Mouse (Mus musculus): ENCODE results near the gene Trex1. TPM values are rescaled to one million over a fixed set of nuclear protein-coding genes. Genes with fewer than 3 reads are reported as not detected.

The Trex1 gene
- polyA plus RNA-seq, 1 experiment: 228 TPM

GRCm38 (mm10) chr9:109091802-109092201 is 32.3 kb upstream of the Trex1 start:
- Histone ChIP-seq H3K27me3 (ENCODE audit: control insufficient read depth, insufficient read depth, low read length) (no peaks in the 10 kb centered on the region), H3K27ac (ENCODE audit: control insufficient read depth, insufficient read depth, low read length) (no peak overlapping the region), H3K36me3 (ENCODE audit: control insufficient read depth, insufficient read depth, low read length) (no peaks in the 10 kb centered on the region), H3K4me1 (replicated peaks; ENCODE audit: control insufficient read depth, insufficient read depth, low read length) (peaks cover 17% of the 10 kb centered on the region), H3K4me3 (ENCODE audit: control insufficient read depth, insufficient read depth, low read length) (no peak overlapping the region)
- WGBS: 96% methylated on average over 8 of the region's 8 CpGs
- no peak for DNase-seq
- TF ChIP-seq CTCF (IDR thresholded peaks at IDR 0.05; ENCODE audit: borderline replicate concordance, control insufficient read depth, extremely low read depth, insufficient read depth, low read length, poor library complexity) (no peak), POLR2A (IDR thresholded peaks at IDR 0.05; ENCODE audit: control insufficient read depth, extremely low read depth, insufficient read depth, low read length, poor library complexity) (no peak)

DNA sequence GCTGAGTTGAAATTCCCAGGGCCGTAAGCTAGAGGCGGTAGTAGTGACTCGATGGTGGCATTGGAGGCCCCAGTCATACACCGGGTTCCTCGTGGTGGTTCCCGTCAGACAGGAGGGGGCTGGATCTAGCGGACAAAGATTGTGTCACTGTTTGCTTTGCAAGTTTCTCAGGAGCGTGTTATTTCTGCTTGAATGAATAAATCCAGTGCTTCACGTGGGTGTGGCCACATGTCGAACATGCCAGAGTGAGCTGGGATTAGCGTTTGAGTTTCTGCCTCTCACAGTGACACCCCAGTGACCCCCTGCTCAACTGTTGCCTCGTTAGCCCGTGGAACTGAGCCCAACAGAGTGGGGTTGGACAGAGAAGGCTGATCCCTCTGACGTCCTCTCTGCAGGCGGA is 30.9 kb upstream of the Trex1 start:
- TF ChIP-seq POLR2A (IDR thresholded peaks at IDR 0.05; ENCODE audit: control insufficient read depth, extremely low read depth, insufficient read depth, low read length, poor library complexity): no peak
- no peak for TF ChIP-seq CTCF (IDR thresholded peaks at IDR 0.05; ENCODE audit: borderline replicate concordance, control insufficient read depth, extremely low read depth, insufficient read depth, low read length, poor library complexity)
- DNase-seq: no peak
- Histone ChIP-seq H3K4me3 (ENCODE audit: control insufficient read depth, insufficient read depth, low read length) (no peak overlapping the region), H3K36me3 (ENCODE audit: control insufficient read depth, insufficient read depth, low read length) (no peaks in the 10 kb centered on the region), H3K4me1 (replicated peaks; ENCODE audit: control insufficient read depth, insufficient read depth, low read length) (peaks cover 9% of the 10 kb centered on the region), H3K27me3 (ENCODE audit: control insufficient read depth, insufficient read depth, low read length) (no peaks in the 10 kb centered on the region), H3K27ac (ENCODE audit: control insufficient read depth, insufficient read depth, low read length) (no peak overlapping the region)
- 93% methylated on average over 15 of the region's 15 CpGs for WGBS

DNA sequence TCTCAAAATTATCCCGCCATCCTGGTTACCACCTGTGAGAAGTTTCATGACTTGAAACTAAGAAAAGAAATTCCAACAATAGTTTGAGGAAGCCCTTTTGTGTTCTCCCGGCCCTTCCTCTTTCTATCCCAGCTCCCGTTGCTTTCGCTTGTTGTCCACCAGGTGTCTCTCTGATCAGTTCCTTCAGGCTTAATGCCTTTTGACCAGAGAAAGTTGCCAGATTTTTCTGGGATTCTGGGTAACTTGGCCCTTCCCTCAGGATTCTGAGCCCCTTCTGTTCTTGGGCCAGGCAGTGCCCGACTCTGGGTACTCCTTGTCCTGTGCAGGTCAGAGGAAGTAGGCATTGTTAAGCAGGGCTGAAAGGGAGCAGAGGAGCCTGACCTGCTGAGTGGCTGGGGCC is 28.5 kb upstream of the Trex1 start:
- no peak for DNase-seq
- no peaks in the 10 kb centered on the region for H3K27me3 ChIP-seq (ENCODE audit: control insufficient read depth, insufficient read depth, low read length)

DNA sequence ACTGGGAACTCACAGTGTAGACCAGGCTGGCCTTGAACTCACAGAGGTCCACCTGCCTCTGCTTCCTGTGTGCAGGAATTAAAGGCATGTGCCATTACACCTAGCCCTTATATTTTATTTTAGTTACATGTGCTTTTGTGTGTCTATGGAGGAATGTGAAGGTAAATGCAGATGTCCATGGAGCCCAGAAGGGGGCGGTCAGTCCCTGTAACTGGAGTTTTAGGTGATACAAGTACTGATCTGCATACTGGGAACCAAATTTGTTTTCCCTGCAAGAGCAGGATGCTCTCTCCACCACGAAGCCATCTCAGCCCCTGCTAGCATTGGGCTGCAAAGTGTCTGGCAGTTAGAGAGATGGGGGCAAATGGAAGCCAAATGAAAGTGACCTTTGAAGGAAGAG is 25.4 kb upstream of the Trex1 start:
- DNase-seq: no peak
- H3K27ac ChIP-seq (ENCODE audit: control insufficient read depth, insufficient read depth, low read length): no peak overlapping the region
- 37% methylated on average over 2 of the region's 2 CpGs for WGBS
- H3K27me3 ChIP-seq (ENCODE audit: control insufficient read depth, insufficient read depth, low read length): no peaks in the 10 kb centered on the region
- peaks cover 6% of the 10 kb centered on the region for H3K4me1 ChIP-seq (replicated peaks; ENCODE audit: control insufficient read depth, insufficient read depth, low read length)
- no peak for TF ChIP-seq CTCF (IDR thresholded peaks at IDR 0.05; ENCODE audit: borderline replicate concordance, control insufficient read depth, extremely low read depth, insufficient read depth, low read length, poor library complexity)
- no peak for TF ChIP-seq POLR2A (IDR thresholded peaks at IDR 0.05; ENCODE audit: control insufficient read depth, extremely low read depth, insufficient read depth, low read length, poor library complexity)
- H3K4me3 ChIP-seq (ENCODE audit: control insufficient read depth, insufficient read depth, low read length): no peak overlapping the region
- H3K36me3 ChIP-seq (ENCODE audit: control insufficient read depth, insufficient read depth, low read length): 0 out of 2 replicates have a peak, but pooled peaks cover 3% of the 10 kb centered on the region

More for the DNA sequence above, 28.5 kb upstream of the Trex1 start:
- Histone ChIP-seq H3K4me1 (replicated peaks; ENCODE audit: control insufficient read depth, insufficient read depth, low read length) (peaks cover 3% of the 10 kb centered on the region), H3K27ac (ENCODE audit: control insufficient read depth, insufficient read depth, low read length) (no peak overlapping the region), H3K36me3 (ENCODE audit: control insufficient read depth, insufficient read depth, low read length) (no peaks in the 10 kb centered on the region), H3K4me3 (ENCODE audit: control insufficient read depth, insufficient read depth, low read length) (no peak overlapping the region)
- no peak for TF ChIP-seq CTCF (IDR thresholded peaks at IDR 0.05; ENCODE audit: borderline replicate concordance, control insufficient read depth, extremely low read depth, insufficient read depth, low read length, poor library complexity)
- TF ChIP-seq POLR2A (IDR thresholded peaks at IDR 0.05; ENCODE audit: control insufficient read depth, extremely low read depth, insufficient read depth, low read length, poor library complexity): no peak
- WGBS: 50% methylated on average over 5 of the region's 5 CpGs

DNA sequence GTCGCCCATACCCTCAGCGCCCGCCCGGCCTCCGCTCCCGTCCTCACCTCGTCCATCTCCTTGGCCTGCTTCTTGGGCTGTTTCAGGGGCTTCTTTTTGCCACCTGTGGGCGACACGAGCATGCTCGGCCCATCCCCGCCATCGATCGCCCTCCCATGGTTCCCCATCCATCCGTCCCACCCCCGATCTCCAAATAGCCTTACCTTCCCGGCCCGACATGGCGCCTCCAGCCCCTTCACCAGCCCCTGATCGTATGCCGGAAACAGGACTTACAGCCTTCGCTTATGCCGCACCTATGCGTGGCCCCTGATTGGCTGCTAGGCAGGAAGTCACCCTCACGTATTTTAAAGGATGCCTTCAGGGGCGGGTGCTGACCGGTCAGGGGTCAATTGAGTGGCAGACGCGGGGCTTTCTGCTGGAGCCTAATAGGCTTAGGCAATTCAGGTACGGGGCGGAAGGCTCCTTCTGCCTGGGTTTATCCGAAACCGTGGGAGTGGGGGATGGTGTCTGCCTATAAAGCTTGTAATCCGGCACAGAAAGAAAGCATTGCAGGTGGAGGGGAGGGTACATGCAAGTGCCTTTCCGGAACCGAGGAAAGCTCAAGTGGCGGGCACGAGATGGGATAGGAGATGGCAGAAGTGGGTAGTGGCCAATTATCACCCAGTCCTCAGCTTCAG is 22.7 kb upstream of the Trex1 start, which contains the start of the genes Ccdc51 and Tma7:
TSS of gene Ccdc51 (plus strand) at position 370 of the 677 bp plus-strand sequence.
TSS of gene Tma7 (minus strand) at position 464 of the 677 bp plus-strand sequence.
- TF ChIP-seq POLR2A (IDR thresholded peaks at IDR 0.05; ENCODE audit: control insufficient read depth, extremely low read depth, insufficient read depth, low read length, poor library complexity): peak; percentile 85
- TF ChIP-seq CTCF (IDR thresholded peaks at IDR 0.05; ENCODE audit: borderline replicate concordance, control insufficient read depth, extremely low read depth, insufficient read depth, low read length, poor library complexity): peak; percentile 35; the same call in 1 of the 2 replicates

GRCm38 (mm10) chr9:109081749-109082123 is 22.2 kb upstream of the Trex1 start:
- WGBS: 4% methylated on average over 11 of the region's 11 CpGs
- DNase-seq: peak; percentile 21
- Histone ChIP-seq H3K27ac (ENCODE audit: control insufficient read depth, insufficient read depth, low read length) (peak overlapping the region; percentile 7; the same call in 1 of the 2 replicates), H3K4me3 (ENCODE audit: control insufficient read depth, insufficient read depth, low read length) (peak overlapping the region; percentile 86), H3K4me1 (replicated peaks; ENCODE audit: control insufficient read depth, insufficient read depth, low read length) (peaks cover 6% of the 10 kb centered on the region), H3K27me3 (ENCODE audit: control insufficient read depth, insufficient read depth, low read length) (no peaks in the 10 kb centered on the region), H3K36me3 (ENCODE audit: control insufficient read depth, insufficient read depth, low read length) (peaks cover 9% of the 10 kb centered on the region)
- TF ChIP-seq POLR2A (IDR thresholded peaks at IDR 0.05; ENCODE audit: control insufficient read depth, extremely low read depth, insufficient read depth, low read length, poor library complexity): no peak

More for the DNA sequence above, 22.7 kb upstream of the Trex1 start, which contains the start of the genes Ccdc51 and Tma7:
- H3K27ac ChIP-seq (ENCODE audit: control insufficient read depth, insufficient read depth, low read length): peak within 1 kb of the TSS; percentile 7; the same call in 1 of the 2 replicates
- H3K4me3 ChIP-seq (ENCODE audit: control insufficient read depth, insufficient read depth, low read length): peak within 1 kb of the TSS; percentile 86
- peak; percentile 83 for DNase-seq
- WGBS: under 1% methylated on average over 37 of the region's 37 CpGs
- peaks cover 6% of the 10 kb centered on the region for H3K4me1 ChIP-seq (replicated peaks; ENCODE audit: control insufficient read depth, insufficient read depth, low read length)
- H3K27me3 ChIP-seq (ENCODE audit: control insufficient read depth, insufficient read depth, low read length): no peaks in the 10 kb centered on the region
- H3K36me3 ChIP-seq (ENCODE audit: control insufficient read depth, insufficient read depth, low read length): peaks cover 9% of the 10 kb centered on the region

Measured in thymus, adult 2 months (tissue).